Mouse (Mus musculus) E14TG2a.4 (cell line): ENCODE data around the gene Shroom1.

Experiments used
- CTCF ChIP-seq: conservative IDR thresholded peaks from 2 replicates; pipeline ENCODE4 v1.5.1; 2014; ENCODE audit warnings: low read length
- NANOG ChIP-seq: IDR thresholded peaks from 2 replicates; pipeline ENCODE4 v1.6.1; 2014; ENCODE audit warnings: borderline replicate concordance, low read length, mixed read lengths

DNA sequence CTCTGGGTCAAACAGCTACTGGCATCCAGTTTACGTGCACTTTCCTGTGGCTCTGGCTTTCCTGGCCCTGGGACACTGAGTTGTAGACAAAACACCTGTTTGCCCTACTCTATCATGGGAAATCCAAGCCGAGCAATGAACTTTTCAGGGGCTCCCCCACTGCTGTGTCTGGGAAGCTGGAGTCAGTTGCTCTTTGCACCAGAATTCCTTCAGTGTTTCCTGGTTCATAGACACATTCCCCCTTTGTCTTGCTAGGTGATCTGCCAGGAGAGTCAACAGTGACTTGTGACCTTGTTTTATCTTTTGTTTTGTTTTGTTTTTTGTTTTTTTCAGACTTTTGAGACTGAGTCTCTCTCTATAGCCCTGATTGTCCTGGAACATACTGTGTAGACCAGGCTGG, 5.6 kb upstream of the Shroom1 start:
- TF ChIP-seq CTCF (no peak), NANOG (no peak)
